Mouse (Mus musculus): Measurements from ENCODE around the gene Dync2li1. TPM values are rescaled to one million over a fixed set of nuclear protein-coding genes. Genes with fewer than 3 reads are reported as not detected.

Dync2li1 gene
- polyA plus RNA-seq, 1 experiment: 21.1 TPM

DNA sequence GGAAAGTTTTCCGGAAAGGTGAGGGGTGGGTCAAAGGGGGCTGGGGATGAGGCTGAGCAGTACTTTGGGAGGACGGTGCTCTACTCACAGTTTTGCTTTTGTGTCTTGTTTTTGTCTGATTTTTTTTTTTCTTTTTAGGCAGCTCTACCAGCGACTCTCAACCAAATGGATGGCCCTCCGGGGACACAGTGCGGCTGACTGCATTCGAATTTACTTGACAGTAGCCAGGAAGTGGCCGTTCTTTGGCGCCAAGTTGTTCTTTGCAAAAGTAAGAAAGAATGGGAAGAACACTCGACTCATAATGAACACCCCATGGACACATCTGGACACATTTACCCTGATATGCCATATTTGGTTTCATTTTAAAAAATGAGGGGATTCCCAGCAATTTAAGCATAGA, 14.8 kb upstream of the Dync2li1 start:
- no peak for DNase-seq (ENCODE audit: low spot score)

DNA sequence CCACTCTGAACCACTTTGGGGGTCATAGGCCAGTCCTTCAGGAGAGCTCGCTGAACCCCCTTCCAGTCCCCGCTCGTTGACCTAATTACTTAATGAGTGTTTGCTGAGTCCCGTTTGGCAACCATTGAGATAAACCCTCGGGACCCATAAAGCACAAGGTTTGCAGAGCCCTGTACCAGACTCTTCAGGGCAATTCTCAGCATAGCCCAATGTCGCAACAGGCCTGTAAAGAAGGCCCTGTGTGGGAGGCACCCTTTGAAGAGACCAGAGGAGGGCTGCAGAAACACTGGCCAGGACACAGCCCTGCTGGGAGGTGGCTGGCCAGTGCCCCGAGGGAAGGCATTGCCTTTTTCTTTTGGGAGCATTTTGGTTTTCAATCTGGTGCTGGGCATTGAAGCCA, 14.3 kb upstream of the Dync2li1 start:
- DNase-seq (ENCODE audit: low spot score): no peak

DNA sequence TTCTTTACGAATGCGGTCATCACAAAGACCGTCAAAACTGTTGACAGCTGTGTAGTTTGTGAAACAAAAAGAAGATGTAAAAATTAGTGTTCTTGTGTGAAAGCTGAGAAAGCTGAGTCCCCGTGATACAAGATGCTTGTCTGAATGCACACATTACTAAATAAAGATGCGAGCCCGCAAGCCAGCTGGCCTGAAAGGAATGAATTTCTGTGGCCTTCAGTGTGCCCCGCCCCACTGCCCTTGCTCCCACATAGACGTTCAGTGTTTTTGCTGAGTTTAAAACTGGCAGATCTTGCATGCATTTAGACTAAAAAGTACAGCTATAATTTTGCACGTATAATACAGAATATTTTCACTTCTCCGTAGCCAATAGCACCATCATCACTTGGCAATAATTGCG, 10.5 kb upstream of the Dync2li1 start:
- DNase-seq (ENCODE audit: low spot score): no peak

DNA sequence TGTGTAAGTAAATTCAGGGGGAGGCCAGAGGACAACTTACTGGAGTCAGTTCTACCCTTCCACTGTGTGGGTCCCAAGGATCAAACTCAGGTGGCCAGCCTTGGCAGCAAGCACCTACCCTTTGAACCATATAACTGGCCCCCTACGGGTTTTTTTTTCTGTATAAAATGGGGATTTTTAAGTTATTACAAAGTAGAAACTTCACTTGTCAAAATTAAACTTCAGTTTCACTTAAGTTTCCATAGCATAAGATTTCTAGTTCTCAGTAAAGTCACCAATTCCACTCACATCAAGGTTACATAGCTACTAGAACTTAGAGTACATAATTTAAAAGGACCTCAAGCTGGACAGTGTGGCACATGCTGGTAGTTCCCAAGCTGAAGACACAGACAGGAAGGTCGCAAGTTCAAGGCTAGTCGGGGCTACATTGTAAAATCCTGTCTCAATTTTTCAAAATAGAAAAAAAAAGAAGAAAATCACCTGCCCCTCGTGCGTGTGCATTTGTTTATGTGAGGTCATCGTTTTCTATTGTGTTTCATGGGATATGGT, 9.7 kb upstream of the Dync2li1 start:
- DNase-seq (ENCODE audit: low spot score): no peak

DNA sequence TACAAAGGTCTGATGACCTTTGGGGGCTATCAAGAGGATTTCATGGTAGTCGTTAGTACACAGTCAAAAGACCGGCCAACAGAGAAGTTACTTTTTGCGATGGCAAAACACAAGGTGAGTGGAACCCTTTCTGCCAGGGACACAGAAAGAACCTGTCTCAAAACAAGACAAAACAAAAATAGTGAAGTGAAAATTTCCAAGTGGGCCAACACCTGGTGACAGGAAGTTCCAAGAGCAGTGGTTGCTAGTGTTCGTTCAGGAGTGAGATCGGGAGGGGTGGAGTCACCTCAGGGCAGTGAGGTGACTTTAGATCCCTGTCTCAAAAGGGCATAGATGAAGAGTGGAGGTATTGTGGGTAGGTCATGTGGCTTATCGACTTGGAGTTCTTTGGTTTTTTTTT, 8.3 kb upstream of the Dync2li1 start:
- no peak for DNase-seq (ENCODE audit: low spot score)

DNA sequence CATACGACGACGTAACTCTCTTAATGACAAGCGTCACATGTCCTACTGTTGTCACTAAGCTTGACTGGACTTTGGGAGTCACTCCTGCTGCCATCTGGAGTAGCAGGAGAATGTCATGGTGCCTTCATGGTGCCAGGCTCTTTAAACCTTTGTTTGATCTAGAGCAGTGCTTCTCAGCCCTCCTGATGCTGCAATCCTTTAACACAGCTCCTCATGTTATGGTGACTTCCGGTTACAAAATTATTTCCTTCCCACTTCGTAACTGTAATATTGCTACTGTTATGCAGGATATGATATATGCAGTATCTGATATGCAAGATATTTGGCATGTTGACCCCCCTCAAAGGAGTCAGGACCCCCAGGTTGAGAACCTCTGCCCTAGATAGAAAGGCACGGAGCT, 7.2 kb upstream of the Dync2li1 start:
- DNase-seq (ENCODE audit: low spot score): no peak

DNA sequence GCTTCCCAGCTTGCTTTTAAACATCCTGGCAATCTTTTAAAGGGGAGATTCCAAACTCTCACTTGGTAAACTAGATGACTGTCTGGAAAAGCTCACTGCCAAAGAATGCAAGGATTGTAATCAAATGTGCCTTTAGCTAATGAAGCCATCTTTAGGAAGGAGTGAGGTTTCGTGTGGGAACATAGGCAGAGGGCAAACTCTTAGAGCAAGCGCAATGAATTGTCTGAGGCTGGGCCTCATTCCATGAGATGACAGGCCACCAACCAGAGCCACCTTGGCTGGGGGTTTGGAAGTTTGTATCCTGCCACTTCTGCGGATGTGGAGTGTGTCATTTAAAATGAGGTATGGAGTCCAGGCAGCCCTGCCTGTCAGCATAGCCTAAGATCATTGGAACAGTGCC, 6.2 kb upstream of the Dync2li1 start:
- no peak for DNase-seq (ENCODE audit: low spot score)

DNA sequence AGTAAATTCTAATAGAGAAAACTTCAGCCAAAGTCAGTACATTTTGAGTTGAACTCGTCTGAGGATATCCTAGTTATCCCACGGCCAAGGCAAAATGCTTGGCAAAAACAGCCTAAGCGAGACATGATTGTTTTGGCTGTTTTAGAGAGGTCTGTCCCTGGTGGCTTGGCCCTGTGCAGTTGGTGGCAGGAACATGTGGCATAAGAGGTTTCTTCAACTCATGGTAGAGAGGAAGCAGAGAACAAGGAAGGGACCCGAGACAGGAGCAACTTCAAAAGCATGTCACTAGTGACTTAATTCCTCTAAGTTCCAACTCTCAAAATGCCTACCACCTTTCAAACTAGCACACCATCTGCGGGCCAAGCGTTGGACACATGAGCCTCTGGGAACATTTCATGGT, 5.7 kb upstream of the Dync2li1 start:
- no peak for DNase-seq (ENCODE audit: low spot score)

DNA sequence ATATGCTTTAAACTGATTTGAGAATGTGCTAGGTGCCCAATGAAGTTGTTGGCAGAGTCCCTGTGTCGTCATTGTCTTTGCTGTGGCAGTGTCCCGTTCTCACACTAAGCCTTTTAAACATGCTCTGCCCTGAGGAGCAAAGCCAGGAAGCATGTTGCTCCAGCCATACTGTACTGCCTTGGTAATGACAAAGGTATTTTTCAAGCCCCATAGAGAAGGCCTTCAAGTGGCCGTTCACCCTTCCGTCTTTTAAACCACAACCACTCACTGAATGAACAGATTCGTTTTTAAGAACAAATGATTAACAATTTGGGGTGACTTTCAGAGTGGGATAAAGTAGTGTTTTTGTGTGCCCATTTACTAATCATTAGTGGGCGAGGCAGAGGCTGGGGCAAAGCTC, 5.1 kb upstream of the Dync2li1 start:
- no peak for DNase-seq (ENCODE audit: low spot score)

DNA sequence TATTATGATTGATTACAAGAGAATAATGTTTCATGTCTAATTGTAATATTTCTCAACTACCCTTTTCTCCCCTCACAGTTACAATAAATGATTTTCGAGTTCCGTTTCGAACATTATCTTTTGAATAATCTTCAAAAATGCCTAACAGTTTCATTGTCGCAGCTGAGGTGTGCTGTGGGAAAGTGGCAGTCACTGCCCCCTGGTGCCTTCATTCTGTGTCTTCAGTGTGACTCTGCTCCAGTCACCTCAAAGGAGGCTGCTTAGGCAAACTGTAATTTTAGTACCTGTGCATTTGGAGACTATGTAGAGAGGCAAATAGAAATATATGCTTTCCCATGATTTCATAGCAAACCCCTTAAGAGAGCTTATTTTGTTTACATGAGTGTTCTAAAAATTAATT, 4.3 kb upstream of the Dync2li1 start:
- no peak for DNase-seq (ENCODE audit: low spot score)

DNA sequence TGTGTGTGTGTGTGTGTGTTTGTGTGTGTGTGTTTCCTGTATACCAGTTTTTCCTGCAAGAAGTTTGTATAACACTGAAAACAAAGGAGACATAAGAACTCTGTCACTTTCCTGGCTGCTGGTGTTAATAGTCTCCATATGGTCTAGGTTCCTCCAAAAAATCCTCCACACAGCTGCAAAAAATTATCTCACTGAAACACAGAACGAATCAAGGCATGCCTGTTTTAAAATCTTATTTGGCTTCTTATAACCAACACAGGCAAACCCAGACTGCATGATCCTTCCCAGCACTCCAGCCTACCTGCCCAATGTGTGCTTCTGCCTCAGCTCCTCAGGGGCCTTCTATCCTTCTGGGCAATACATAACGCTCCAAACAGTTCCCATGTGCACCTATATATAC, 3.4 kb upstream of the Dync2li1 start:
- DNase-seq (ENCODE audit: low spot score): no peak

DNA sequence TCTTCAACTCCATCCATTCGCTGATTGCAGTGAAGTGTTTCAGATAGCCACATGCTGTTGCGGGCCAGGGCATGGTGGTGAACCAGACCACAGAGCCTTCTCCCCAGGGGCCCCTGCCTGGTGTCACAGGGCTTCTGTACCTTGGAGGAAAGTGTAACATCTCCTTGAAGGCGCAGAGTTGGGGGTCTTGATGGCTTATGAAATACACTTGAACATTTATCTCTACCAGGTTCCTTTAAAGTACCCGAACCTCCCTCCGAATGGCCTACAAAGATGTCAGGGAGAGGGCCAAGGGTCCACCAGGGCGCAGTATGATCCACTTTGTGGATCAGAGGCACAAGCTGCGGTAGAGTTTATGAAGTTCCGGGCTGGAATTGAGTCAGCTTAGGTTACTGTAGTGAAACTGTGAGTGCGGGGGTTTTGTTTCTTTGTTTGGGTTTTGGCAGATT, 585 bp downstream of the Dync2li1 start:
- no peak for DNase-seq (ENCODE audit: low spot score)

DNA sequence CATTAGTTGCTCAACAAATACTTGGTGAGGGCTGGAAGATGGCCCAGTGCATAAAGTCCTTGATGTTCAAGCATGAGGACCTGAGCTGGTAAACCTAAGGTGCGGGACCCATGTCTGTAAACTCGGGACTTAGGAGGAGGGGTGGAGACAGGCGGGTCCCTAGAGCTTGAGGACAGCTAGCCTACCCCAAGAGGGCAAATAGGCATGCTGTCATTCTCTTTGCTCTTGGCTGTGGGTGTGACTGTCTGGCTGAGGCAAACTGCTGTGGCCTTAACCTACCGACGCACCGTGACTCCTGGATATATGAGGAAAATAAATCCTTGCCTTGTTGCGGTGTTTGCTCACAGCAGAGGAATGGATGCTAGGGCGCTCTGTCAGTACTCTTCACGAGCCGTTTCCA, 1.4 kb downstream of the Dync2li1 start:
- no peak for DNase-seq (ENCODE audit: low spot score)

DNA sequence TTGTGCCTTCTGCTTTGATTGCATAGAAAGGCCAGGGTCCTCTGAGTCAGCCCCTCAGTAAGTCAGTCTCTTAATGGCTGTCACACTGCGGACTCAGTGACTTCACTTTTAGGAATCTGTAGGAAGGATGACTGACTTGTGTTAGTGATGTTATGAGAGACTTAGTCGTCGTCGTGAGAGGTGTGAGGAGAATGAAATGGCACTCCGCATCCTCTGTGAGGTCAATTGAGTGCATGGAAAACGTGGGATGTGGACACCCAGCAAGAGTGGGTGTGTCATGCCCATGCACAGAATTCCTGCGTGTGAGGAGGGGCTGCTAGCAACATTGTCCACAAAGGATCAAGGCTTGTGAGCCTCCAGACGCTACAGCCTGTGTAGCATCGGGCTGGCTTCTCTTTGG, 2.3 kb downstream of the Dync2li1 start:
- DNase-seq (ENCODE audit: low spot score): no peak

DNA sequence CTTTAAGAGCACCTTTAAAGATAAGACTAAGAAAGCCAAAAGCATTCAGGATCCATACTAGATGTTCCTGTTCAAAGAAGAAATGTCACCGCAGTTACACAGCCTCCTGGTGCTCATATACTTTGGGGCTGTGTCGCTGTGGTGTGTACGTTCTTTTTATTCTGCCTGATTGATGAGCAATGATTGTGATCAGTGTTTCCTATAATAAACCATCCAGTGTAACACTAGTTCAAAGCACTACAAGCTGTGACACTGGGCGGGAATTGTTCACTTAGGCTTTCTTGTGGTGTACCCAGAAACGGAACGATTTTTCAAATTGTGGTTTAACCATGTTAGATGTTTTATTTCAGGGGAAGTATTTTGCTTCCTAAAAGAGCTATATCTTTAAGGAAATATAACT, 5.5 kb downstream of the Dync2li1 start:
- no peak for DNase-seq (ENCODE audit: low spot score)

DNA sequence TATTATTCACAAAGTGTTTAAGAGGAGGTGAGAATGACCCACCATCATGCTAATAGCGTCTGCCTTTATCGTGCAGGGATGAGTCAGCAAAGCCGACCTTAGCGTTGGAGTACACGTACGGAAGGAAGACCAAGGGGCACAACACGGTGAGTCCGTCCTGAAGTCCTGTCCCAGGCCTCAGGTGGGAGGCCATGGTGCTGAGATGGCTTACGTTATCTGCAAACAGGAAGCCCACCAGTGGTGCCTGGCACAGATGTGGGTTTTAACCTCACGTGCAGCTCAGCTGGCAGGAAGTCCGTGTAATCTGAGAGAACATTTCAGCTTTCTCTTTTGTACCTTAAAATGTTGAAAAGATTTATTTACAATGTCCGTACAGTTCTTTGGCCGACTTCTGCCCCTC, 7.1 kb downstream of the Dync2li1 start:
- no peak for DNase-seq (ENCODE audit: low spot score)

DNA sequence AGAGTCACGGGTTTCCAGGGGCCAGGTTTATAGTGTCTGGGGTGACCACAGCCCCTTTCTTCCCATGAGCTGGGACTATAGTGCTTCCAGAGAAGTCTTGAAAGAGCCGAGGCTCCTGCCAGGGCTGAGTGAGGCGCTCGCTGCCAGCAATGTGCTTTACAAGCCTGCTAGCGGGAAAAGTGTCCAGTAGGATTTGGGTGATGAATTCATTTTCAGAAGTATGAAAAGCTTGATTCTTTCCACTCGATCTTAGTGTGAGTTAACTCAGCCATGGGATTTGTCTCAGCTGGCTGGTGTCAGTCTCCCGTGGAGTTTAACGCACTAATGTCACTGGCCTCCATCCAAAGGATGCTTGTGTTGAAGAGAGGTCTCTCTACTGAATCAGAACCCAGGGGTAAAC, 10.0 kb downstream of the Dync2li1 start:
- DNase-seq (ENCODE audit: low spot score): no peak

DNA sequence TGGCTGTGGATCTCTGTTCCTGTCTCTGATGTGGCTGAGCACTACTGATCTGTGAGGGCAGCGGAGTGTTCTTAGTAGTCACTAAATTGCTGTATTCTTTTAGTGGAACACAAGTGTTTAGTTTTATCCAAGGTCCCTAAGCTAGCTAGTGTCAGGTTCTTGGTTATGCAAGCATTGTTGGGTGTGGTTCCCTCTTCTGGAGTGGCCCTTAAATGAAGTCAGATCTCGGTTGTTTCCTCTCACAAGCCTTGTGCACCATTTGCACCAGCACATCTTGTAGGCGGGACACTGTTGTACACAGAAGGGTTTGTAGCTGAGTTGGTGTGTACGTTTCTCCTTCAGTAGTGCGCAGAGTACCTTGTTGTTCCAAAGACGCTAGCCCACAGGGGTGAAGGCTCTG, 11.7 kb downstream of the Dync2li1 start:
- no peak for DNase-seq (ENCODE audit: low spot score)

DNA sequence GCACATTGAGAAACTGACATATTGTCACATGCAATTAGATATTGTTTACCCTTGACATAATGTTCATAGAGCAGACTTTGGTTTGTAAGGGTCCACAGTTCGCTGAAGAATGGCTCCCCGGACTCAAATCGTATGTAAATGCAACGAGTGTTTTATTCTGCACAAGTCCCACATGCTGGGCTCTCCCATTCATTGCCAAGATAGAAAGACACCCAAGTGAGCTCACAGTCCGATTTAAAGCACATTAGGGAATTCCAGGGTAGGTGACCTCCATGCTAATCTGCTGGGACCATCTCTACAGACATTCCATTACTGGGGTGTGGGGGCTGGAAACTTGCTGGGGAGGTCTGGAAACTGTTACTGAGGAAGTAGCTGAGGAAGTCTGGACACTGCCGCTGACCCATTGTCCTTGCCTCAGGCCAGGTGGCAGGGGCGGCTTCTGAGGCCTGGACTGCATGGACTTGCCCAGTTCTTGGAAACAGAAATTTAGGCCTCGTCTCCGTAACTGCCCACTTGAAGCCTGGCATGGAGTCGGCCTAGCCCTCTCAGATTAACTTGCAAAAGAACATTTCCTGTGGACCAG, 13.6 kb downstream of the Dync2li1 start:
- DNase-seq (ENCODE audit: low spot score): no peak

DNA sequence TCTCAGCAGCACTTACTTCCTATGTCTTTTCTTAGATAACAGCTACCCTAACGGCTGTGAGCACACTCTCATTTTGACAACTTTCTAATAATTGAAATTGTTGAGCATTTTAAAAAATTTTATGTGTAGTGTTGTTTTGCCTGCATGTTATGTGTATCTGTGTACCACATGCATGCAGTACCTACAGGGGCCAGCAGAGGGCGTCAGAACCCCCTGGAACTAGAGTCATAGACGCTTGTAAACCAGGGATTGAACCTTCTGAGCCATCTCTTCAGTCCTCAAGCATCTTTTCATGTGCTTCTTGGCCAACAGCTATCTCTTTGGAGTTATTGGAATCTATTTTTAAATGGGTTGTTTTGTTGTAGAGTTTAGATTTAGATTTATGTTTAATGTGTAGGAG, 15.6 kb downstream of the Dync2li1 start:
- no peak for DNase-seq (ENCODE audit: low spot score)

DNA sequence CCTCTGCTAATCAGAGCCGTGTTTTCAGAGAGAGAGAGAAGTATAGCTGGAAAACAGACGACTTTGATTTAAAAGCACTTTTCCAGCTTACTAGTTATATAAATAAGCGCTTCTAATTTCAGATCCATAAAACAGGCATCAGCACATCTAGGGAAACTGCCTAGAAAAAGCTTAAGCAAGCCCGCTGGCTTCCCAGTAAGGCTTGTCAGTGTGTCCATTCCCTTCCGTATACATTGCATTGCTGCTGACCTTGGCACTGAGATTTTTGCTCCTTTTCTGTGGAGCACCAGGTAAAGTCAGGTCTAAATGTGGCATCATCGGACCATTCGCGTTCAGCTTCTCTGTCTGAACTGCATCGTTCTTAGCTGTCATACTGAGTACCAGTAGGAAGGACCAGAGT, 16.0 kb downstream of the Dync2li1 start:
- DNase-seq (ENCODE audit: low spot score): no peak

DNA sequence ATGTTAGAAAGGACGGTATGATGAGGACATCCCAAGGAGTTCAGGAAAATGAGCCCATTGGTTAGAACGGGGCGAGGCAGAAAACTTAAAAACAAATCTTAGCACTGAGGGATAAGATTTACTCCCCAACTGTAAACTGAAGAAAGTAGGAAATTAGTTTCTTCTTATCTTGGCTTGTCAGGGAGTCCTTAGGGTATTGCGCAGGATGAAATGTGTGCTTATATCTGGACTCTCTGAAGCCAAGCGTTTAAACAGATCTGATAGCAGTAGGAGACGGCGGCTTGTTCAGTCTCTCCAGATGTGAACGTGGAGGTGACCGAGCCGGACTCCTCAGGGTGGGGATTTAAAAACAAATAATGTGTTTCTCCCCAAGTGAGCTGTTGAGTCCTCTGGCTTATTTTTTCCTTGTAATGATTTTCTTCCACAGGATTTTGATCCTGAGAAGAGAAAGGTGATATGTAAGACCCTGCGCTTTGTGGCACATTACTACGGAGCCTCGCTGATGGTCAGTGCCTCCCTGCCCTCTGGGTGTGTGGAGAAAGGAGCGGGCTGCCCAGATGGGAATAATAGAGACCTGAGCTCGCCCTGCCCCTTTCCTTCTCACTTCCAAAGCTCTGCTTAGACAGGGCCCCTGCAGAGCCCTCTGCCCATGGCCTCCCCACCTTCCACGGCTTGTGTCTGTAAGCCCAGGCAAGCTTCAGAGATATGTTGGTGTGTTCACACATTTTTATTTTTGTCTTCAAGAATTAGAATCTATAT, 18.2 kb downstream of the Dync2li1 start:
- DNase-seq (ENCODE audit: low spot score): no peak

DNA sequence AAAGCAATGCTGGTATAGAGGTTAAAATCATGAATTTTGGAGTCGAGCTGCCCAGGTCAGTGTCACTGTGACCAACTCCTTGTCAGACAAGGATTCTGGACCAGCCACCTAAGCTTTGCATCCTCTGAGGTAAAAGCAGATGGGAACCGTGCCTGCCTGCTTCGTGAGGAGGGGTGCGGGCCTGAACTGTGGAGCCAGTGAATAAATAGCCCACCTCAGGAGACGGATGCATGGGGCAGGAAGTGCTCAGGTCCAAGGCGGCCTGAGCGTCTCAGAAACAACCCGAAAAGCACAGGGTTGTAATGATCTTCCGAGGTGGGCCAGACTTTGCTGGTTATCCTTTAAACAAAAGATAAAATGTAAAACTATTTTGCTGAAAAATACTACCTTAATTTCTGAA, 18.8 kb downstream of the Dync2li1 start:
- no peak for DNase-seq (ENCODE audit: low spot score)

DNA sequence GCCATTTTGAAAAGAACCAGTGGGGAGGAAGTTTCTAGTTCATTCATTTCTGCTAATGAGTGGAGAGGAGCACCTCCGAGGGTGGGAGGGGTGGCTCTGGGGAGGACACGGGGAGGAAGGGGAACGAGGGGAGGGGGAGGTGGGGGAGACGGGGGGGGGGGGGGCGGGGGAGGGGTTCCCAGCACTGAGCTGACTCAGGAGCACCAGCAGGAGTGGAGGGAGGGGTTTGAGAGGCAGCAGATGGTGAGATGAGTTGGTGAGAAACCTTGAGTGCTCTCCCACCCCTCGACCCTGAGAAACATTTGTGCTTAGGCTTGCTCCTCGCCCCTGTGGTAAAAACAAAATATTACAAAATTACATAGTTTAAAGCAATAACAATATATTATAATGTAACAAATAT, 19.6 kb downstream of the Dync2li1 start:
- no peak for DNase-seq (ENCODE audit: low spot score)
